Mouse (Mus musculus) kidney, postnatal 0 days (tissue): ENCODE measurements at regions not wholly inside any gene's neighbourhood (a gene's known extent, or its start where the extent isn't known, plus 50 kb on each side); places are given as distances from the start of the nearest gene placed in this dataset.

ENCODE experiments used
- ATAC-seq: fragments of 200-750 bp; cut with Nextera tagmentation; replicated peaks from 2 replicates; pipeline ENCODE4 v1.8.0; 2017; ENCODE audit warnings: low read depth, moderate number of reproducible peaks, moderate TSS enrichment, moderate library complexity; ENCODE audit not compliant: low FRiP score
- DNase-seq: peaks from one replicate; pipeline ENCODE4 v3.0.0-alpha.2; 2016; ENCODE audit warnings: low spot score
- H3K27ac ChIP-seq: fragments of 300-500 bp; sonication (generic); 2 replicates; pipeline ENCODE4 v1.5.1; 2014; ENCODE audit warnings: mild to moderate bottlenecking
- H3K27me3 ChIP-seq: fragments of 300-500 bp; sonication (generic); 2 replicates; pipeline ENCODE4 v1.6.1; 2014; ENCODE audit warnings: low read length, mixed read lengths; ENCODE audit not compliant: insufficient read depth
- H3K36me3 ChIP-seq: fragments of 300-500 bp; sonication (generic); 2 replicates; pipeline ENCODE4 v1.6.1; 2014; ENCODE audit warnings: low read length, mixed read lengths; ENCODE audit not compliant: insufficient read depth
- H3K4me1 ChIP-seq: fragments of 300-500 bp; sonication (generic); replicated peaks from 2 replicates; pipeline ENCODE4 v1.6.1; 2014; ENCODE audit warnings: antibody characterized with exemption, low read length, mixed read lengths; ENCODE audit not compliant: insufficient read depth
- H3K4me2 ChIP-seq: fragments of 300-500 bp; sonication (generic); 2 replicates; pipeline ENCODE4 v1.6.1; 2014; ENCODE audit warnings: mild to moderate bottlenecking, low read length, moderate library complexity, mixed read lengths
- H3K4me3 ChIP-seq: fragments of 300-500 bp; sonication (generic); replicated peaks from 2 replicates; pipeline ENCODE4 v1.5.1; 2014; ENCODE audit warnings: low read depth, low read length
- H3K9ac ChIP-seq: fragments of 300-500 bp; sonication (generic); 2 replicates; pipeline ENCODE4 v1.6.1; 2014; ENCODE audit warnings: low read depth, low read length
- H3K9me3 ChIP-seq: fragments of 300-500 bp; sonication (generic); replicated peaks from 2 replicates; pipeline ENCODE4 v1.6.1; 2016; ENCODE audit warnings: low read length, inconsistent platforms, mixed read lengths
- CTCF ChIP-seq: IDR thresholded peaks from 2 replicates; pipeline ENCODE4 v1.5.1; 2016; ENCODE audit warnings: antibody characterized with exemption, low read depth, mild to moderate bottlenecking, moderate library complexity
- WGBS: fragments of 180-500 bp; shearing (Covaris S2); extraction: QIAGEN DNeasy Blood & Tissue Kit; methylation state at CpG from one replicate; pipeline ENCODE4 v1.1.7; 2014; 5-methylcytosine and 5-hydroxymethylcytosine counted together

DNA sequence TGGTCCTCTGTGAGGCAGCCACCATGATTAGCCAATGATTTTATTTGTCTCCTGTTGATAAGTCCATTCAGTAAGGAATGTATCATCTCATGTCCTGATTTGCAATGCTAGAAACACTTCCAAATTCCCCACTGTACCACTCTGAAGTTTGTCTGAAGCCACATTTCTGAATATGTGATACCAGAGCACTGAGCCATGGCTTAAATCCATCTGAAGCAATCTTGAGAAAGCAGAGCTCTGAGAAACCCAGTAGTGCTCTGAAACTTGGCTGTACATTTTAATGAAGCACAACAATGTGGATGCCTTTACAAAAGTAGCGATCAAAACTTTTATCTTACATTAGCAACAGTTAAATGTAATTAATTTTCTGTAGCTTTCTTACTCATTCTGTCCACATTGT, 850.0 kb downstream of the Jrkl start:
- ATAC-seq (no peak), DNase-seq (no peak)
- Histone ChIP-seq H3K27me3 (no peaks in the 10 kb centered on the region), H3K4me3 (no peak overlapping the region), H3K27ac (no peak overlapping the region), H3K9me3 (no peaks in the 10 kb centered on the region), H3K4me2 (no peak overlapping the region), H3K9ac (no peak overlapping the region), H3K36me3 (no peaks in the 10 kb centered on the region), H3K4me1 (no peaks in the 10 kb centered on the region)
- no peak for TF ChIP-seq CTCF
- WGBS: 78% methylated on average over 1 of the region's 1 CpGs

DNA sequence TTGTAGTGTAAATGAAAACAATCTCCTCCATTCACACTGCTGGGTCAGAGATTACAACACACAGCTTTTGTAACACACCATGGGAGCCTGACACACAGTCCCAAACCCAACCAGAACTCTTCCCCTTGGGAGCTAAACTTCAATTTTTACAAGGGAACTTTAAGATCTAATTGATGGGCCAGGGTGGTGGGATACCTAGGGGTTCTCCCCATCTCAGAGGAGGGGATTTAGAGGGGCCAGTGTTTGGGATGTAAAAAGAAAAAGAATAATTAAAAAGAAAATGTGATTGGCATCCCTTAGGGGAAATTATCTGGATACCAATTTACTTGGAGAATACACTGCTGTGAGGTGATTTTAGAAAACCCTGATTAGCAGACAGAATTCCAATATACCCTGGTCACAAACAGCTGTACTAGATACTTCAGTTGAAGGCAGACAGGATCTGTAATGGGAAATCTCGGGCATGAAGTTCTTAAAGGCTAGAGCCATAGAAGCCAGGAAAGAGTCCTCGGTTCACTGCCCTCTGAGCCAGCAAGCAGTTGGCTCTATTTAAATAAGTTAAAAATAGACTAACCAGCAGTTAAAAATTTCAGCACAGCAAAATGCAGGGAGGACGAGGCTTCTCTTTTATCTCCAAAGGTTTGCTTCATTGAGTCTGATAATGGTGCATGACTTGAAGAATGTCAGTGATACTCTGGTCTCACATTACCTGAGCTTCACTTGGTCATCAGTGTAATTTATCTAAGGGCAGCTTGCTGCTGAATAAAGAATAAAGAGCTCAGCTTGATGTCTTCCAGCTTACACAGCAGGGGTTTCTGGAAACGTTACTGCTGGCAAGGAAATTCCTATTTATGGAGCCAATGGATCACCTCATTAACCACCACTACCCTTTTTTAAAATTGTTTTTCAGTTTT, 864.6 kb downstream of the Jrkl start:
- no peaks in the 10 kb centered on the region for H3K9me3 ChIP-seq
- WGBS: 11% methylated on average over 4 of the region's 4 CpGs
- H3K4me2 ChIP-seq: peak overlapping the region; percentile 18; the same call in 1 of the 2 replicates
- ATAC-seq: peak; percentile 85
- no peaks in the 10 kb centered on the region; the same call in 1 of the 2 replicates for H3K4me1 ChIP-seq
- H3K27me3 ChIP-seq: no peaks in the 10 kb centered on the region
- H3K36me3 ChIP-seq: no peaks in the 10 kb centered on the region
- no peak overlapping the region for H3K4me3 ChIP-seq
- 0 out of 2 replicates have a peak overlapping the region, but pooled peaks have one; percentile 28 for H3K27ac ChIP-seq
- DNase-seq: peak; percentile 82
- TF ChIP-seq CTCF: no peak
- H3K9ac ChIP-seq: no peak overlapping the region

DNA sequence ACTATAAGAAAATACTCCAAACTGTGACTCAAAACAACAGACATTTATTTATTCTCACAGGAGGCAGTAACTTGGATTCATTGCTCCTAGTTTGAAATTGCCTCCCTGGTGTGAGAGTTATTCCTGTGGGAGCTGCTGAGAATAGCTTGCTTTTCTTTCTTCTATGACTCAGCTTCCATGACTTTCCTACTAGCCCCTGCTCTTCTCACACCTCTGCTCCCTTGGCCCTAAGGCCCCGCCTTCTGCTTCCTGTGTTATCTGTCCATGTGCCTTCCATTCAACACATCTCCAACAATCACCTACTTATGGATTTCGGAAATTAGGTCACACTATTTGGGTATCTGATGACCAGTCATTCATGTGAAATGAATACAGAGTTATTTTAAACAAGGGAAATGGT, 865.6 kb downstream of the Jrkl start:
- H3K4me3 ChIP-seq: no peak overlapping the region
- H3K4me2 ChIP-seq: no peak overlapping the region
- no peak for TF ChIP-seq CTCF
- H3K9me3 ChIP-seq: no peaks in the 10 kb centered on the region
- H3K36me3 ChIP-seq: no peaks in the 10 kb centered on the region
- DNase-seq (no peak), ATAC-seq (no peak)
- no peaks in the 10 kb centered on the region; the same call in 1 of the 2 replicates for H3K4me1 ChIP-seq
- no peak overlapping the region for H3K9ac ChIP-seq
- no peaks in the 10 kb centered on the region for H3K27me3 ChIP-seq
- H3K27ac ChIP-seq: no peak overlapping the region
- WGBS: 80% methylated on average over 2 of the region's 2 CpGs

DNA sequence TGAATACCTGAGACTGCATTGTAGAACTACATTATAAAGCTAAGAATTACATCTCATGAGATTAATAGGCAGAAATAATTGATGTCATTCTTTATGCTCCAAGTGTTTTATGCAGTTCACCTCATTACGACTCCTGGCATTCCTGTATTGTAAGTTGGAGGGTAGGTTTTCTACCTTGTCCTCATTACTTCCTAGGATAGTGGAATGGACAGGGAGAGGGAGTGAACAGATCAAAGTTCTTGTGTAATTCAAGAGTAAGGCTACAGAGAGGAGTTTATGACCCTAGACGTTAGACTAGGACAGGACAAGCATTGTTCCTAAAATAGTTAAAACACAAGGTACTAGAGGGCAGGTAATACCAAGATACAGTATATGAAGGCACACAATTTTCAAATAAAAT, 901.3 kb downstream of the Jrkl start:
- no peak overlapping the region for H3K4me2 ChIP-seq
- 21% methylated on average over 2 of the region's 2 CpGs for WGBS
- H3K9me3 ChIP-seq: no peaks in the 10 kb centered on the region
- no peaks in the 10 kb centered on the region for H3K27me3 ChIP-seq
- H3K4me1 ChIP-seq: no peaks in the 10 kb centered on the region
- H3K9ac ChIP-seq: no peak overlapping the region
- ATAC-seq (no peak; the same call in 1 of the 2 replicates), DNase-seq (peak; percentile 76)
- TF ChIP-seq CTCF: no peak
- no peak overlapping the region for H3K4me3 ChIP-seq
- no peak overlapping the region for H3K27ac ChIP-seq
- H3K36me3 ChIP-seq: no peaks in the 10 kb centered on the region

DNA sequence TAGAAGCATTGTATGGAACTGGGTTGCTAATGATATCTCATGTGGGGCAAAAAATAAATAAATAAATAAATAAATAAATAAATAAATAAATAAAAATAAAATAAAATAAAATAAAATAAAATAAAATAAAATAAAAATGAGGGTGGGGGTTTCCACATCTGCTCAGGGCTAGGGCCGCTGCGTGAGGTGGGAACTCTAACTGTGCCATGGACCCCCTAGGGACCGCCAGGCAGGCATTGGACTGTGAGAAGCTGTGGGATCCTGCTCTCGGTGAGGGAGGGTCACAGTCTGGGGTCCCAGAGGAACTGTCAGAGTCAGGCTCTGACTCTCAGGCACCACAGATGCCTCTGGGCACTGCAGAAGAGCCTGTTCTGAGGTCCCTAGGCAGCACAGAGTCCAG, 904.2 kb downstream of the Jrkl start:
- ATAC-seq (no peak), DNase-seq (no peak)
- WGBS: 86% methylated on average over 4 of the region's 4 CpGs
- H3K9ac ChIP-seq: no peak overlapping the region
- no peaks in the 10 kb centered on the region for H3K27me3 ChIP-seq
- H3K27ac ChIP-seq: no peak overlapping the region
- no peaks in the 10 kb centered on the region for H3K9me3 ChIP-seq
- H3K4me3 ChIP-seq: no peak overlapping the region
- no peaks in the 10 kb centered on the region for H3K4me1 ChIP-seq
- TF ChIP-seq CTCF: no peak
- no peaks in the 10 kb centered on the region for H3K36me3 ChIP-seq
- H3K4me2 ChIP-seq: no peak overlapping the region

DNA sequence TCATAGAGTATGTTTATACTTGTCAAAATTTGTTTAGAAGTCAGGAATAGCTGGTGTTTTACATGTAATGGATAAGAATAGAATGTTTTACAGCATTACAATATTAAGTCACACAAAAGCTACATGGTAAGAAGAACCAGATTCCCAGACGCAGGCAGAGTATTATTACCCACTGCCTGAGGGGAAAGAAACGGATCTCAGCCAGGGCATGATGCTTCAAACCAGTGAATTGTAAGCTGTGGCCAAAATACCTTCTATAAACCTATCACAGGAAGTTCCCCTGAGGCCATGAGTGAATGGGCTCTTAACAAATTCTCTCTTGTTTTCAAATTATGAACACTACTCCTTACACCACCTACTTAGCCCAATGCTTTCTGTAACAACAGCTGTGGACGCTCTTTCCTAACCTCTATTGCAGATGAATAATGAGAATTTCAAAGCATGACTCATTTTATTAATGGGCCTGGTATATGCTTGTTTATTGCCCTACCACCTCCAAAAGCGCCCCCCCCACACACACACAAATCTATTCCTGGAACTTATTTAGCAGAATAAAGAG, 932.0 kb downstream of the Jrkl start:
- H3K36me3 ChIP-seq: no peaks in the 10 kb centered on the region
- DNase-seq (no peak), ATAC-seq (no peak)
- H3K9ac ChIP-seq: no peak overlapping the region
- H3K27me3 ChIP-seq: no peaks in the 10 kb centered on the region
- WGBS: 65% methylated on average over 4 of the region's 4 CpGs
- TF ChIP-seq CTCF: no peak
- no peak overlapping the region for H3K27ac ChIP-seq
- H3K4me1 ChIP-seq: no peaks in the 10 kb centered on the region
- no peaks in the 10 kb centered on the region for H3K9me3 ChIP-seq
- no peak overlapping the region for H3K4me2 ChIP-seq
- no peak overlapping the region for H3K4me3 ChIP-seq
